Mouse (Mus musculus) activated CD4-positive, CD25-positive, alpha-beta regulatory T cell (primary cell): ENCODE measurements around the gene Sfxn4. TPM values are rescaled to one million over a fixed set of nuclear protein-coding genes. Genes with fewer than 3 reads are reported as not detected.

Source experiments
- polyA plus RNA-seq, 2 experiments: library from polyadenylated mRNA; unstranded; fragments of 100-300 nt; shearing (Covaris generic); gene quantifications; one replicate each; pipeline ENCODE4 v1.2.1; 2017

Sfxn4 gene
- 1 to 10 TPM; 1.6 to 2.6 TPM for polyA plus RNA-seq

GRCm38 (mm10) chr19:60860868-60861700, at the start of gene Sfxn4:
Gene Sfxn4 (minus strand): TSS chr19:60861479.

GRCm38 (mm10) chr19:60889714-60890315, 28.5 kb upstream of the Sfxn4 start, which contains the start of gene Grk5:
Gene Grk5 (plus strand): TSS chr19:60889749.

GRCm38 (mm10) chr19:60874064-60874694, 12.9 kb upstream of the Sfxn4 start, which contains the start of gene Prdx3:
Gene Prdx3 (minus strand): TSS chr19:60874556.

GRCm38 (mm10) chr19:60811098-60812035, 49.9 kb downstream of the Sfxn4 start, which contains the start of gene Fam45a:
Gene Fam45a (plus strand): TSS chr19:60811585.

GRCm38 (mm10) chr19:60790551-60791161, 70.6 kb downstream of the Sfxn4 start, which contains the start of gene Eif3a:
Gene Eif3a (minus strand): TSS chr19:60790658.

Other genes with a start within 250 kb of the Sfxn4 start
- gene Nanos1, start 105.5 kb downstream of the Sfxn4 start, polyA plus RNA-seq: 1 to 10 TPM in 1 of 2 experiments, under 1 TPM in 1; 0.99 to 5.0 TPM
- 100 to 1,000 TPM in 1 of 2 experiments, 10 to 100 TPM in 1; 95.6 to 113 TPM for gene Eif3a, start 70.8 kb downstream of the Sfxn4 start, polyA plus RNA-seq
- gene Fam45a, start 49.9 kb downstream of the Sfxn4 start, polyA plus RNA-seq: 10 to 100 TPM; 36.9 to 40.0 TPM
- 100 to 1,000 TPM in 1 of 2 experiments, 10 to 100 TPM in 1; 90.8 to 105 TPM for gene Prdx3, start 13.1 kb upstream of the Sfxn4 start, polyA plus RNA-seq
- 1 to 10 TPM; 1.5 to 3.0 TPM for gene Grk5, start 28.3 kb upstream of the Sfxn4 start, polyA plus RNA-seq